Mouse (Mus musculus) midbrain, embryonic 12.5 days (tissue): ENCODE results near the gene Gm20388. TPM values are rescaled to one million over a fixed set of nuclear protein-coding genes. Genes with fewer than 3 reads are reported as not detected.

ENCODE experiments used
- ATAC-seq: fragments of 200-750 bp; cut with Nextera tagmentation; 2 replicates; pipeline ENCODE4 v1.8.0; 2017; ENCODE audit warnings: low read depth, moderate TSS enrichment, moderate library complexity; ENCODE audit not compliant: low FRiP score
- H3K27ac ChIP-seq: fragments of 300-500 bp; sonication (generic); replicated peaks from 2 replicates; pipeline ENCODE4 v1.5.1; 2016; ENCODE audit warnings: mild to moderate bottlenecking
- H3K27me3 ChIP-seq: fragments of 300-500 bp; sonication (generic); 2 replicates; pipeline ENCODE4 v1.6.1; 2016; ENCODE audit warnings: mild to moderate bottlenecking
- H3K36me3 ChIP-seq: fragments of 300-500 bp; sonication (generic); 2 replicates; pipeline ENCODE4 v1.6.1; 2016
- H3K4me1 ChIP-seq: fragments of 300-500 bp; sonication (generic); 2 replicates; pipeline ENCODE4 v1.6.1; 2016
- H3K4me2 ChIP-seq: fragments of 300-500 bp; sonication (generic); replicated peaks from 2 replicates; pipeline ENCODE4 v1.6.1; 2016; ENCODE audit warnings: mild to moderate bottlenecking, moderate library complexity
- H3K4me3 ChIP-seq: fragments of 300-500 bp; sonication (generic); 2 replicates; pipeline ENCODE4 v1.5.1; 2016; ENCODE audit warnings: mild to moderate bottlenecking
- H3K9ac ChIP-seq: fragments of 300-500 bp; sonication (generic); replicated peaks from 2 replicates; pipeline ENCODE4 v1.6.1; 2016; ENCODE audit warnings: mild to moderate bottlenecking, moderate library complexity
- H3K9me3 ChIP-seq: fragments of 300-500 bp; sonication (generic); 2 replicates; pipeline ENCODE4 v1.6.1; 2016; ENCODE audit warnings: mild to moderate bottlenecking
- WGBS: fragments of 180-500 bp; shearing (Covaris S2); methylation state at CpG from one replicate; pipeline ENCODE4 v1.1.7; 2016; 5-methylcytosine and 5-hydroxymethylcytosine counted together
- polyA plus RNA-seq: library from polyadenylated mRNA; unstranded; fragments of >200 nt; fragmentation: Nextera tagmentation; extraction: Ambion mirVana; gene quantifications from 2 replicates; pipeline ENCODE4 v1.2.1, GENCODE M21; 2016

Gene Gm20388
- polyA plus RNA-seq, 1 experiment from 2014 or later, result not detected

GRCm38 (mm10) chr8:124336302-124336701 lies 4425.7 kb downstream of the Gm20388 start:
- no peak for ATAC-seq
- no peak overlapping the region for H3K9ac ChIP-seq
- no peaks in the 10 kb centered on the region for H3K27me3 ChIP-seq
- H3K4me2 ChIP-seq, result no peak overlapping the region
- WGBS, result 94% methylated on average over 13 of the region's 13 CpGs
- peaks cover 99% of the 10 kb centered on the region for H3K36me3 ChIP-seq
- no peak overlapping the region for H3K4me3 ChIP-seq
- no peak overlapping the region for H3K27ac ChIP-seq
- peaks cover 9% of the 10 kb centered on the region; the same call in 1 of the 2 replicates for H3K4me1 ChIP-seq
- no peaks in the 10 kb centered on the region for H3K9me3 ChIP-seq

GRCm38 (mm10) chr8:124339742-124340141 lies 4429.1 kb downstream of the Gm20388 start:
- H3K9me3 ChIP-seq, result no peaks in the 10 kb centered on the region
- H3K27me3 ChIP-seq, result no peaks in the 10 kb centered on the region
- H3K4me3 ChIP-seq, result no peak overlapping the region
- peaks cover 99% of the 10 kb centered on the region for H3K36me3 ChIP-seq
- peaks cover 9% of the 10 kb centered on the region; the same call in 1 of the 2 replicates for H3K4me1 ChIP-seq
- H3K4me2 ChIP-seq, result no peak overlapping the region
- H3K9ac ChIP-seq, result no peak overlapping the region
- 90% methylated on average over 3 of the region's 3 CpGs for WGBS
- no peak for ATAC-seq
- H3K27ac ChIP-seq, result no peak overlapping the region

DNA sequence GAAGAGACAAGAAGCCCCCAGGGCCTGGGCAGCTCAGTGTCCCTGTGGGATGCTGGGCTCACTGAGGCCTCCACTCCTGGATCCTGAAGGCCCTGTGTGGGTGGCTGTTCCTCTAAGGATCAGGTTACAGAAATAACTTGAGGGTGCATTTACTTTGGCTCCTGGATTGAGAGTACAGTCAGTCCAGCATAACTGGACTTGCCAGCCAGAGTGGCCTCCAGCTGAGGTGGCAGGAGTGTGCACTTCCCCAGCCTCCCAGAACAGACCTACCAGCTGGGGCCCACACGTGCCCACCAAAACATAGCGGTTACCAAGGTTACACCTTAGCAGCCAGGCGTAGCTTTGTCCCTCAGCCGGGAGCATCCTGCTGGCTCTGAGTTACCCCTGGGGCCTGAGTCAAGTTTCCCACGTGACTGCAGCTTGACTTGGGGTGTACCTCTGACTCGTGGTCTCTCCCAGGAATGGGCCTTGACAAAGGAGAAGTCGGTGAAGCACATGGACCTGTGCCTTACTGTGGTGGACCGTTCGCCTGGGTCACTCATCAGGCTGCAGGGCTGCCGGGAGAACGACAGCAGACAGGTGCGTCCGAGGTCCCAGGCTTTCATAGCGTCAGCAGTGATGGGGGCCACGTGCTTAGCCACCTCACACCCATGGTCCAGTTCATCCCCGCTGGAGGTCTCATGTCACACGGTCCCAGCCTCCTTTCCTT lies 4429.9 kb downstream of the Gm20388 start:
- Histone ChIP-seq H3K36me3 (peaks cover 97% of the 10 kb centered on the region), H3K9ac (no peak overlapping the region), H3K9me3 (no peaks in the 10 kb centered on the region), H3K27ac (no peak overlapping the region), H3K27me3 (no peaks in the 10 kb centered on the region), H3K4me2 (no peak overlapping the region), H3K4me1 (peaks cover 9% of the 10 kb centered on the region; the same call in 1 of the 2 replicates), H3K4me3 (no peak overlapping the region)
- ATAC-seq, result no peak
- WGBS, result 69% methylated on average over 17 of the region's 17 CpGs

- Histone ChIP-seq H3K27ac (no peak overlapping the region), H3K4me2 (no peak overlapping the region), H3K36me3 (peaks cover 70% of the 10 kb centered on the region), H3K9me3 (no peaks in the 10 kb centered on the region), H3K4me3 (no peak overlapping the region), H3K9ac (no peak overlapping the region), H3K4me1 (peaks cover 9% of the 10 kb centered on the region), H3K27me3 (no peaks in the 10 kb centered on the region)
- no peak for ATAC-seq
- WGBS, result 96% methylated on average over 15 of the region's 15 CpGs
Measured at GRCm38 (mm10) chr8:124343151-124343550, 4432.5 kb downstream of the Gm20388 start.

- peaks cover 62% of the 10 kb centered on the region for H3K36me3 ChIP-seq
- no peak overlapping the region for H3K4me3 ChIP-seq
- WGBS, result 90% methylated on average over 12 of the region's 12 CpGs
- ATAC-seq, result no peak
- H3K27ac ChIP-seq, result no peak overlapping the region
- H3K9me3 ChIP-seq, result no peaks in the 10 kb centered on the region
- peaks cover 9% of the 10 kb centered on the region for H3K4me1 ChIP-seq
- H3K27me3 ChIP-seq, result no peaks in the 10 kb centered on the region
- H3K9ac ChIP-seq, result no peak overlapping the region
- H3K4me2 ChIP-seq, result no peak overlapping the region
Measured at GRCm38 (mm10) chr8:124343991-124344390, 4433.4 kb downstream of the Gm20388 start.

DNA sequence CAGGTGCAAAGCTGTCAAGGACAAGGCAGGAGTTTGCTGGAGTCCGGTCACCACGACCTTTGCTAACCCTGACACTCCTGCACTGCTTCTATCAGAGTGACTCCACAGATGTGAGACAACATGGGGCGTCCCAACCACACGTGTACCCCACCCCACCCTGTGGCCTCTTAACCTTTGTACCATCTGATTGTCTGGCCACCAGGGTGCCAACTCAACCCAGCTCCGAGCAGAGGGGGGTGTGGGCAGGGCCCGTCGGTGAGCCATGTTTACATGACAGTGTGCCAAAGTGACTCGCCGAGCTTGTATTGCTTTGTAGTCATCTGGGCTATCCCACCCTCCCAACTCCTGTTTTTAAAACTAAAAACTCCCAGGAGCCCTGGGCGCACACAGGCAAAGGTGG lies 4434.5 kb downstream of the Gm20388 start:
- ATAC-seq, result no peak
- H3K27ac ChIP-seq, result no peak overlapping the region
- H3K4me3 ChIP-seq, result no peak overlapping the region
- no peak overlapping the region for H3K4me2 ChIP-seq
- H3K4me1 ChIP-seq, result peaks cover 5% of the 10 kb centered on the region
- peaks cover 51% of the 10 kb centered on the region for H3K36me3 ChIP-seq
- no peak overlapping the region for H3K9ac ChIP-seq
- 82% methylated on average over 10 of the region's 10 CpGs for WGBS
- H3K9me3 ChIP-seq, result no peaks in the 10 kb centered on the region
- no peaks in the 10 kb centered on the region for H3K27me3 ChIP-seq

GRCm38 (mm10) chr8:124346852-124347523 lies 4436.3 kb downstream of the Gm20388 start:
- Histone ChIP-seq H3K4me3 (no peak overlapping the region), H3K36me3 (peaks cover 33% of the 10 kb centered on the region), H3K9me3 (no peaks in the 10 kb centered on the region), H3K9ac (no peak overlapping the region), H3K27me3 (no peaks in the 10 kb centered on the region), H3K4me2 (no peak overlapping the region), H3K27ac (peak overlapping the region; percentile 47), H3K4me1 (no peaks in the 10 kb centered on the region; the same call in 1 of the 2 replicates)
- WGBS, result 48% methylated on average over 19 of the region's 19 CpGs
- ATAC-seq, result peak; percentile 62; the same call in 1 of the 2 replicates

- Histone ChIP-seq H3K4me2 (no peak overlapping the region), H3K36me3 (peaks cover 22% of the 10 kb centered on the region), H3K4me3 (no peak overlapping the region), H3K27me3 (no peaks in the 10 kb centered on the region), H3K9ac (no peak overlapping the region), H3K27ac (no peak overlapping the region), H3K9me3 (no peaks in the 10 kb centered on the region), H3K4me1 (no peaks in the 10 kb centered on the region; the same call in 1 of the 2 replicates)
- ATAC-seq, result no peak
- 63% methylated on average over 1 of the region's 1 CpGs for WGBS
Measured at GRCm38 (mm10) chr8:124348087-124348486, 4437.4 kb downstream of the Gm20388 start.

DNA sequence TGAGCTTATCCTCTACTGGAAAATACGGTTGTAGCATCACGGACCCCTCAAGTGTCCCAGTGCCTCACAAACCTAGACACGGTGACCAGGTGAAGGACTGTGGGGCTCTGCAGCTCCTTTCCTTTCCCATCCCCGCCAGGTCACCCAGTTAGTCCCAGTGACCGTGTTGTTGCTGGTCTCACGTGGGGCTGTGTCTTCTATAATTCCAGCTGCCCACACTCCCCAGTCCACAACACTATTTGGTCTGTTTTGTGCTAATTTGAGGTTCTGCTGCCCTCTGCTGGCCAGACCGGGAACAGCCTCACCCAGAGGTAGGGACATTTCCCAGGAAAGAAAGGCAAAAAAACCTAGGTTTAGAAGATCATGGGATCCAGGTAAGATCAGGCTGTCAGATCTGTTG lies 4439.0 kb downstream of the Gm20388 start:
- H3K4me3 ChIP-seq, result no peak overlapping the region
- no peaks in the 10 kb centered on the region for H3K9me3 ChIP-seq
- H3K4me2 ChIP-seq, result no peak overlapping the region
- H3K36me3 ChIP-seq, result peaks cover 7% of the 10 kb centered on the region
- H3K9ac ChIP-seq, result no peak overlapping the region
- 0 out of 2 replicates have a peak, but pooled peaks have one; percentile 45 for ATAC-seq
- no peak overlapping the region for H3K27ac ChIP-seq
- no peaks in the 10 kb centered on the region; the same call in 1 of the 2 replicates for H3K4me1 ChIP-seq
- 43% methylated on average over 7 of the region's 7 CpGs for WGBS
- H3K27me3 ChIP-seq, result no peaks in the 10 kb centered on the region

DNA sequence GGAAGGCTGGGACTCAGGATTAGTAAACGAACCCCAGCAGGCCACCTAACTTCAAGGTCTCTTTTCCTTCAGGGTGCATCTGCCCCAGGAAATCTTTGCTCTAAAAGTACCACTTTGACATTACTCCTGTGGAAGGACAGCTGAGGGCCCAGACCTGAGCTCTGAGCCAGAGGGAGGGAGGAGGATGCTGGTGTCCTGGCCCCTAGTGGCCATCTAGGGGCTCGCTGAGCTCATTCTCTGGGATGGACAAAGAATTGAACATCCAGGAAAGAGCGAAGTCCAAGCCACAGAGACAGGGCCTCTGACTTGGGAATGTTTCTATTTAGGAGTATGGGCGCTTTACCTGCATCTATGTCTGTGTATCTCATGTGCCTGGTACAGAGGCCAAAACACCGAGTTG lies 4441.0 kb downstream of the Gm20388 start:
- WGBS, result 66% methylated on average over 5 of the region's 5 CpGs
- H3K27ac ChIP-seq, result no peak overlapping the region
- no peaks in the 10 kb centered on the region for H3K27me3 ChIP-seq
- no peak overlapping the region for H3K4me3 ChIP-seq
- no peaks in the 10 kb centered on the region; the same call in 1 of the 2 replicates for H3K9me3 ChIP-seq
- ATAC-seq, result no peak
- no peaks in the 10 kb centered on the region for H3K36me3 ChIP-seq
- no peak overlapping the region for H3K4me2 ChIP-seq
- H3K9ac ChIP-seq, result no peak overlapping the region
- H3K4me1 ChIP-seq, result no peaks in the 10 kb centered on the region; the same call in 1 of the 2 replicates

DNA sequence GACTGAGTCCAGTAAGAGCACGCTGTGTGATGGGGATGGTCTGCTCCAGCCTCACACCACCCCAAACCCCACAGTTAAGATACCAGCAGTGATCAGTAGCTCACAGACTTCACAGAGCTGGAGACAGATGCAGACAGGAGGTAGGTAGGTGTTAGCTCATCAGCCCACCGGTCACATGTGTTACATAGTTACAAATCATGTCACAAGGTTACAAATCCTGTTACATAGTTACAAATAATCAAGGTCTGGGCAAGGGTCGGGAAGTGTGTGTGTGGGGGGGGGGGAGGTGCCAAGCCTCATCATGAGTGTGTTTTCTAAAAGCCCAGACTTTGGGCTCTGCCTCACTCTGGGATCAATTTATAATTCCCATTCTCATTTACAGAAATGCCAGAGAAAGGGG lies 4450.3 kb downstream of the Gm20388 start:
- no peak overlapping the region for H3K27ac ChIP-seq
- no peak for ATAC-seq
- H3K4me1 ChIP-seq, result no peaks in the 10 kb centered on the region
- no peaks in the 10 kb centered on the region for H3K36me3 ChIP-seq
- no peaks in the 10 kb centered on the region for H3K27me3 ChIP-seq
- peaks cover 4% of the 10 kb centered on the region; the same call in 1 of the 2 replicates for H3K9me3 ChIP-seq
- no peak overlapping the region for H3K4me3 ChIP-seq
- 79% methylated on average over 3 of the region's 3 CpGs for WGBS
- no peak overlapping the region for H3K4me2 ChIP-seq
- no peak overlapping the region for H3K9ac ChIP-seq

DNA sequence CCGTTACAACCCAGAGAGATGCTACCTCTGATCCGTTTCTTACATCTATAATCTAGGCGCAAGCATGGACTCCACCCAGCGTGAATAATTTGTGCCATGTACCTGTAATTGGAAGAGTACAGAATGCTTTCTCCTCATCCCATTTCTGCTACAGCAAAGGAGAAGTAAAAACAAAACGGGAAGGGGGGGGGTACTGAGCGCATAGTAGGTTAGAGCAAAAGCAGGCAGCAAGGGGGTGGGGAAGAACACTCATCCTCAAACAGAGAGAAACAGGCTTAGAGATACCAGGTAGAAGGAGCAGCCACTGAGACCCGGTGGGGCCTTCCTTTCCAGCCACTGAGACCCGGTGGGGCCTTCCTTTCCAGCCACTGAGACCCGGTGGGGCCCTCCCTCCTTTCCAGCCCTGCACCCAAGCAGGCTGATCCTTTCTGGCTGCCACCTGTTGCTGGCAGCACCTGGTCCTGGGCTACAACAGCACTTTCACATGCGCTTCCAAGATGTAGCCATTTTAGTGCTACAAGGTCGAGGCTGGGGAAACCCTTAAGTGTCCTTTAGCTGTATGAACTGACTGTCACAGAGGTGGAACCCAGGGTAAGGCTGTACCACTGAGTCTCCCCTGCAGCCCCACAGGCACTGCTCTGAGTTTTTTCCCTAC lies 4451.3 kb downstream of the Gm20388 start:
- Histone ChIP-seq H3K4me3 (no peak overlapping the region), H3K4me1 (no peaks in the 10 kb centered on the region), H3K27me3 (no peaks in the 10 kb centered on the region), H3K9me3 (0 out of 2 replicates have a peak, but pooled peaks cover 4% of the 10 kb centered on the region), H3K4me2 (no peak overlapping the region), H3K9ac (no peak overlapping the region), H3K36me3 (no peaks in the 10 kb centered on the region), H3K27ac (no peak overlapping the region)
- no peak for ATAC-seq
- WGBS, result 81% methylated on average over 11 of the region's 11 CpGs
